Mouse (Mus musculus) ovary, postnatal 10 days (tissue): ENCODE results near the gene Mapkap1.

Experiments used
- DNase-seq: peaks from one replicate; pipeline ENCODE4 v3.0.0; 2022; ENCODE audit warnings: low spot score

The Mapkap1 gene

DNA sequence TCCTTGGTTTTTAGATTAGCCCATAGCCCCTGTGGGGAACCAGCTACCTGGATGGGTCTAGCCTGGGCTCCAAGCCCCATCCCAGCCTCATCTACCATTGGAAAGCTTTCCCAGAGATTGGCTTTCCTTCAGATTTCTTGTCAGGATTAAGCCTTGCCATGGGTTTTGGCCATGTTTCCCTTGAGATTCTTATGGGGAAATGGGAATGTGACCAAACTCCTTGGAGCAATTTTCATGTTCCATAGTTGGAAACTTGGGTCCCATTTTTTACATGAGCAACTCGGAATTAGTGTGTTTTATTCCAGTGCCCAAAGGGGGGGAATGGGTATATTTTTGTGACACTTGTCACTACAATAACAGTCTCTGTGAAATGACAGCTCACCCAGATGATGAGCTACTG lies 125.8 kb downstream of the Mapkap1 start:
- no peak for DNase-seq

DNA sequence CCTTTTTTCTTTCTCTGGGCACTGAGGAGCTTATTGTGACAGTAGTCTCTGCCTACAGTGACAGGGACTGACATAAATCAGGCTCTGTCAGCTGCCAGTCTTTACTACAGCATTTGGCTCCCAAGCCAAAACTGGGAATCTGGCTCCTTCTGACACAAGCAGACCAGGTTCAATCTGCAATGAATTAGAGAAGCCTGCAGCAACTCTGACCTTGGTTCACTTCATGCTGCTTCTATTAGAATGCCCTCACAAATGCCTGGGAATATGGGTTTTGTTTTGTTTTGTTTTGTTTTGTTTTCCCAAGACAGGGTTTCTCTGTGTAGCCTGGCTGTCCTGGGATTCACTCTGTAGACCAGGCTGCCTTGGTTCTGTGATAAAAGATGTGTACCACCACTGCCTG lies 126.7 kb downstream of the Mapkap1 start:
- DNase-seq: no peak

DNA sequence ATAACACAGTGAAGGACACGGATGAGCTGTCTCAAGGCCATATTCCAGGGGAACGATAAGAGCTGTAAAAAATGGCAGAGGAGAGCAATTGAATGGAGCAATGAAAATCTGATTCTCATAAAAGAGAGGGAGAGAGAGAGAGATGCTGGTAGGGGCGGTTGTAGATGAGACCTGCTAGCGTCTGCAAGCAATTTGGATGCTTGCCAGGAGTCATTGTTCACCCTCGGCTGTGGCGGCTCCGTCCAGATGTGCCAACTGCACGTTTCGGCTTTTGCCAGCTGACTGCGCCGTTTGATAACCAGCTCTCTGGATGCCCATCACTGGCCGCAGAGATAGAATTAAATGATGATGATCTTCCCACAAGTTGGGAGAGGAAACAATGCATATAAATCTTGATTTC lies 128.4 kb downstream of the Mapkap1 start:
- no peak for DNase-seq

DNA sequence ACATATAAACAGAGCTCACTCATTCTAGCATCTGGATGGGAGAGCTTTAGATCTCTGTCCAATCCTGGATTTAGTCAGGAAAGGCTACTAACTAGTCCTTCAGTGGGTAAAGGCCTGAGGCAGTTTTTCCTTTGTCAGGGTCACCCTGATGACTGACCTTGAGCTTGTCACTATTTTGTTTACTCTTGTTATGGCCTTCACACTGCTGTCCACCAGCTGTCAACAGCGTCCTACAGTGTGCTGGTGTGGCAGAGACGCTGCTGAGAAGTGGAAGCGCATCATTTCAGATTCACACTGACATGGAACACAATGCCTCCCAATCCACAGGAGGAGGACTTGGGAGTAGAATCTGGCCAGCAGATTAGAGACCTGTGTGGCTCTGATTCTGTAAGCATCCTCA lies 130.8 kb downstream of the Mapkap1 start:
- no peak for DNase-seq

DNA sequence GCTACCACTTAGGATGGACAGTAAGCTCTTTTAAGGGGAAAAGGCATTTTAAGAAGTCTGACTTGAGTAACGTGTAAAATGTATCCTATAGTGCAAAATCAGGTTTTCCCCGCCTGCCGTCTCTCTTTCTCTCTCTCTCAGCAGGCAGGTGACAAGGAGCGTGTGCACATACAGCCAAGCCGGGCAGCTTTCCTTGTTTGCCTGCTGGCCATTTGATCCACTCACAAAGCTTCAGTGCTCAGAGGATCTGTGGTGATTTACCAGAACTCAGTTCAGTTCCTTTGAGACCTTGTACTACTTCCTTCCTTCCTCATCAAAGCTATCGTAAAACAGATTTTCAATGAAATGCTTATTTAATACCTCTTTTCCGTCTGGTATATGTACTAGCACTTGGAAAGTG lies 137.0 kb downstream of the Mapkap1 start:
- DNase-seq: no peak

DNA sequence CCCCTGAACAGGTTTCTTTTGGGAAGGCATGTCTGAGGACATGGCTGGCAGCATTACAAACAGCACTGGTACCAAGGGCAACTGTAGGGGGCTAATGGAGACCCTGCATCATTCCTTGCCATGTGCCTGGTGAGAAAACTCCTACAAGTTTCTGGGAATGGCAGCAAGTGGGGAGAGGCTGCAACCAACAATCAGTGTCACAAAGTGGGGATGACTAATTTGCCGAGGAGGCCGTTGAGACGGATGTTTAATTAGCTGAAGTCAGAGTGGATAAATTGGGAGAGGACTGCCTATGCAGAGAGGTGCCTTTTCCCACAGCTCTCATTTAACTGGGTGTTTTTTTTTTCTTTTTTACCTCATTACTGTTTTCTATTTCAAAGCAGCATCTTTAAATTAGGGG lies 137.4 kb downstream of the Mapkap1 start:
- no peak for DNase-seq

DNA sequence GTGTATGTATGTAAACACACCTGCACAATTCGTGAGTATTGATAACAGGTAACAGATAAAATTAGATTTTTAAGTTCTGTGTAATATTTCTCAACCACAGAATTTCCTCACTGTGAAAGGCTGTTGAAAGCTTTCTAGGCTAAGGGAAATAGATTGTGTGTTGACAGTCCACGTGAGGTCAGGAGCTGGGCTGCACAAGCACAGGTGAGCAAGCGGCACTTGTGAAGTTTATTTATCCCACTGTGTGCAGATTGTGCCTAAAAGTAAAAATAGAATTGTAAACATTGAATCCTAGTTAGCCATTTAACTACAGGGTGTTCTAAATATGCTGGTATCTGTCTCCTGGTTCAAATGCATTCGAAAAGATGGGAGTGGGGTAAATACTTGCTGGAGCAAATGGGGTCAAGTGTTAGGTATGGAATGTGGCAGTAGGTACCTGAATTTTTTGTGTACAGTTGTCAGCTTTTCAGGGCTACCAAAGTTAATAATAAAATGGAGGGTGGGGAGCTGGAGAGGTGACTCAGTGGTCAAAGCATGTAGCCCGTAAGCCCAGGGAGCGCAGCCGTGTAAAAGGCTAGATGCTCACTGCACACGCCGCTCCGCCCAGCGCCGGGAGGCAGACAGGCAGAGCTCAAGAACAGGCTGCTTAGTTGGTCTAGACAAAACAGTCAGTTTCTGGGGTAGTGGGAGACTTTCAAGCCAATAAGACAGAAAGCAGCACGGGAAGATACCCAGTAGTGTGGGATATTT lies 138.2 kb downstream of the Mapkap1 start:
- DNase-seq: no peak

DNA sequence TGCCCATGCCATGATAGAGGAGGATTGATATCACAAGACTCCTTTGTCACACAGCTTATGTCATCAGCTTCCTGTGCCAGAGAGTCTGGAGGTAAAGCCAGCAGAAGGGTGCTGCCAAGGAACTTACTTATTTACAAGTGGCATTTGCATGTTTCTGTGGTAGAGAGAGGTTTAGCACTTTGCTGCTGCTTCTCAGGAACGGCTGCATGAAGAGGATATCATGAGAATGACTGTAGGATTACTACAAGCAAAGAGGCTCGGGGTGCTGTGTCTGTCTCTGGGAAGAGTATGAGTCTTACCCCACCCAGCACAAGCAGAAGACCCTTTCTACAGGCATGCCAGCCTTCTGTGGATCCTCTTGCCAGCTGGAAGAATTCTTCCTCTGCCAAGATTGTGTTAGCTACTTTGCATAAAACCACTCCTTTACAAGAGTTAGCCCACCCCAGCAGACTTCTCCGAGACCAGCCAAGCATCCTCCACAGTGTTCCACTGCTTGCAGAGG lies 139.7 kb downstream of the Mapkap1 start:
- no peak for DNase-seq

DNA sequence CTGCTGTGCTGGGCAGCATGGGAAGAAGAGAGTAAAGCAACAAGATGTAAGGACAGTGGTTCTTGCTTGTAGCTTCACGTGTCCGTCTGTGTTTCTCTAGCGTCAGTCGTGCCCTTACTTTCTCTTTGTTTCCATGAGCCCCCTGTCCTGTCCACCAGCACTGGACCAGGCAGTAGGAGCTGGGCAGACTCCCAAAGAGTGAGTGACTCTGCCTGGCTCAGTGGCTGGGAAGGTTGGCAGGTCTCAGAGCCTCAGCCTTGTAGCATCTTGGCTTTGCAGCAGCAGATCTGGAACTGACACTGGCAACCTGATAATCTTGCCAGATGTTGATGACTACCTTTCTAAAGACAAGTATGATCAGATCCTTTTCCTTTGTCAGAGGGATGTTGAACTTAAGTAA lies 140.9 kb downstream of the Mapkap1 start:
- DNase-seq: no peak

DNA sequence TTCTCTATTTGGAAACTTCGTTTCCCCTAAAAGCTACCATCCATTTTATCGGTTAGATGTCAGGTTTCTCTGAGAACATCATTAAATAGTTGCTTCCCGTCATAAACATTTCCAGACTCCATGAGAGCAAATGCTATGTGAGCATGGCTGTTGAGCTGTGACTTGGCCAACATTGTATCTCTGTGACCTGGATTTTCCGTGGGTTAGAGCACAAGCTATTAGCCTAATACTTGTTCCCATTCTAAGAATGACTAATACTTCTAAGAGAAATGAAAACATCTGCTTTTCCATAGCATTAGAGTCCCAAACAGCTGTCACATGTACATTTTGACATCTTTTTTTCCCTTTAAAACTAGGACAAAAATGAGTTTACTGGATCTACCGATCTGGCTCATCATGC lies 142.4 kb downstream of the Mapkap1 start:
- DNase-seq: no peak

DNA sequence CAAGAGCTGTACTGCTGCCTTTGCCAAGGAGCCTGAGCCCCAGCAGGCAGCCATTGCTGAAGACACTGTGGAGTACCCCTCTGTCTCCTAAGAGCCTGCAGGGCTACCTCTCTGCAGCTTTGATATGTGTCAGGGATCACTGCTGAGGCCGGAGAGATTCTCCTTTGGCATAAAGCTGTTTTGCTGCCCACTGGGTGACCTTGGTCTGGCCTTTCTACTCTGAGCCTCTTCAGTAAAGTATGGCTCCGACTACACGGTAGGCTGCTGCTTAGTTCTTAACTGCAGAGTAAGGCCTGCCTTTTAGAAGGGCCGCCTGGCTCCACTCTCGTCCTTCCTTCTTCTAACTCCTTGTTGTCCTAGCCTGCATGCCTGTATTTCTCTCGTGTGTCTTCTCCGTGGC lies 142.9 kb downstream of the Mapkap1 start:
- DNase-seq: no peak

DNA sequence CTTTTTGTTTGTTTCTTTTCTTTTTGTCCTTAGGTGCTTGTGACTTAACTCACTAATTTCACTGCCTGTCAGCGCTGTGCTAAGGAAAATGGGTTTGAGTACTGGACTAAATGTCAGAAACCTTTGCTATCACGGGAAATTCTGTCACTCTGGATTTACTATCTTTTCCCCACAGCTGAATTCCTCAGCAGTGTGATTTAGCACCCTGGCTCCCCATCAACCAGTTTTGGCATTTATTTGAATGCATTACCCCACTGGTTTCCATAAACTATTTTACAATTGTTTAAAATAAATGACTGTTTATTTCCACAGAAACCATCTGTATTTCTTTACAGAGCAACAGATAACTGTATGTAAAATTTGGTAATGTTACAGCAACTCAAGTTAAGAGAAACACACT lies 146.2 kb downstream of the Mapkap1 start:
- no peak for DNase-seq

DNA sequence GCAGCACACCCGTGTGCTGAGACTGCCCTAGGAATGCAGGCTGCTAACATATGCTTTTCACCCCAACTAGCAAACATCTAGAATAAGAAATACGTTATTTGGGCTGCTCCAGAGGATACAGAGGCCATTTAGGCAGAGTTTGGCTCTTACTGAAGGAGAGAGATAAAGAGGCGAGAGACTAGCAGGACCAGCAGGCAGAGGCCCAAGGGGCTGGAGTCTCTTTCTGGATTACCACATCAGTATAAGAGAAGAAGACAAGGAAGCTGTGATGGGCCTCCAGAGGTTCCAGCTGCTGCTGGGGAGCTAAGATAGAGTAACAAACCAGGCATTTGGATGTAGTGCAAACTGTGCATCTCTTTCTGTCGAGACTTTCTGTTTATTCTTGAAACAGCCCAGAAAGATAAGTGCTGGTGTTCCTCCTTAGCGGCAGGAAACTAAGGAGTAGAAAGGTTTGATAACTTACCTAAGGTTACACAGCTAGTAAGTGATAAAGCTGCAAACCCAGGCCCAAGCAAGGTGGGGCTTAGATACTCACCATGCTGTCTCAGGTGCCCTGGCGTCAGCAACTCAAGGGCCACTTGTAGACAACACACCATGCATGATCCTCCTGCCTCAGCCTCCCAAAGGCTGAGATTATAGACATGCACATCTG lies 147.1 kb downstream of the Mapkap1 start:
- no peak for DNase-seq

DNA sequence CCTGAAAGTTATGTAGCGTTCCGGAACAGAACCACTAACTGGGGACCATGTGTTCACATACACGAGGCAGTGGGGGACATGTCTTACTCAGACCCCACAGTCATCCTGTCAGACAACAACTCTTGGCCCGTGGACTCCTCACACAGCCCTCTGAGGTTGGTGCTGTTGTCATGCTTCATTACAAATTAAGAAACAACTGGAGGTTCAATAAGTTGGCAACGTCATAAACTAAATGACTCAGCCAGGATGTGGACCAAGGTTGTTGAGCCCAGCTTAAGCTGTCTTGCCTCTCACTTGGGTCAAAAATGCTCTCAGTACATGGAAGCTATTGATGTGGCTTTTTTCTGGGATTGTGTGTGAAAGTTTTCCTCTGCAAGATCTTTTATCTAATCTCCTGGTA lies 153.6 kb downstream of the Mapkap1 start:
- DNase-seq: no peak

DNA sequence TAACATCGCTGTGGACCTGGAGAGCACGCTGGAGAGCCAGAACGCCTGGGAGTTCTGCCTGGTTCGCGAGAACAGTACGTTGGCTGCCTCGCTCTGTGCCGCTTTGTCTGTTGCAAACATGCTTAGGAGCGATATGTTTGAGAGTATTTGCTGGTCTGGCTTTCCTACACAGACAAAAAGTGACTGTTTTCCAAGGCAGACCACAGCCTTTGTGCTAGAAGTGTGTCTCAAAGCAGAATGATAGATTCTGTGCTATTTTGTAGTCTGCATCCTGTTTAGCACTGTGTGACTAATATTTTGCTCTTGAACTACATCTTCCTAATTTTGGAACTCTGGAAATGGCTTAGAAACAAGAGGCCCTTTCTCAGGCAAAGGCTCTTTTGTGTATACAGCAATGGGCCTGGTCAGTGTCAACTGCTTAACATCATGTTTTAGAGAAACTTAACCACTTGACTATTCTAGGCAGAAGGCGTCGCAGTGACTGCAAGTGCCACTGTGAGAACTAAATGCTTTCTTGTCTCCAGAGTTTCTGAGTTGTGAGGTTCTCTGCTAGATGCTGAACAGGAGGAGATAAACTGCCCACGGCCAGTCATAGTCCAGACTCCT lies 156.6 kb downstream of the Mapkap1 start:
- DNase-seq: no peak

DNA sequence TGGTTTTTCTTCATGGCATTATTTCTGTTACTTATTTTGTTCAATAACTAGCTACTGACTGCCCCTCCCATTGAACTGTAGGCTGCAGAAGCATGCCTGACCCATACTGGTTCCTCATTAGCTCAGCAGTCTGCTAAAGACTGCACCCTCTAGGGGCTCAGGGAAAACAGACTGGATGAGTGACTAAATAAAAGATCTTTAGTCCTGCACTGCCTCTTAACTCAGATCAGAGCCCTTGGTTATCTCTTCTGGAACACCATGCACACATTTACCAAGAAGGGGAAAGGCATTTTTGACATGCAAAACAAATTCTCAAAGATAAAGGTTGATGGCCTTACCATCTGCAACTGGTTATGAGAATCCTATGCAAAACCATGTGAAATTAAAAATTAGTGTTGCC lies 157.3 kb downstream of the Mapkap1 start:
- DNase-seq: no peak

DNA sequence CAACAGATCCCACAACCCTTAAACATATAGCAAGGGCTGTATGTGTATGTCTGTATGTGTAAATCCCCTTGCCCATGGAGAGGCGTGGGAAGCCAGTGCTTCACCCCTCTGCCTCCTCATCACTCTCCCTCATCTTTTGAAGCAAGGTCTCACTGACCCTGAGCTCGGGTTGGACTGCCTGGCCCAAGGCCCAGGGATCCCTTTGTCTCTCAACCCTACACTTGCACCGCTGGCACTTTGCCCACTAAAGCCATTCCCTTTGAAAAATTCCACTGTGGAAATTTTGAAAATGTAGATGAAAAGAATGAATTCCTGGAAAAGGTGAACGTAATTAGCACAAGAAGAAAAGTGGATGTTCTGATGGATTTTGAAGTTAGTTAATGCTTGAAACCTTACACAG lies 159.6 kb downstream of the Mapkap1 start:
- DNase-seq: no peak

DNA sequence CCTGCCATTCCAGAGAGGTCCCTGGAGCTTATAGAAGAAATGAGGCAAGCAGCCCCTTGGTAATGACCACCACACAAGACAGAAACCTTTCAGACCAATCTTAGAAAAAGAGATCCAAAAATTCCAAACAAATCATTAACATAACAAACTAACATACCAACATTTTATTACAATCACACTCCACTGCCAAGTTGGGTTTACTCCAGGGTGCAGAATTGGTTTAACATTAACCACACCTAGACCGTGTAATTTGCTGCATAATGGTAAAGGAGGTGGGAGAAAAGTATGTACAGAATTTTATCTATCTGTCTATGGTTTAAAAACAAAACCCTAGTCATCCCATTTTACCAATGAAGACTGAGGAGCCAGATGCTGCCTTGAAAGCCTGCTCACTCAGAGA lies 160.0 kb downstream of the Mapkap1 start:
- no peak for DNase-seq

DNA sequence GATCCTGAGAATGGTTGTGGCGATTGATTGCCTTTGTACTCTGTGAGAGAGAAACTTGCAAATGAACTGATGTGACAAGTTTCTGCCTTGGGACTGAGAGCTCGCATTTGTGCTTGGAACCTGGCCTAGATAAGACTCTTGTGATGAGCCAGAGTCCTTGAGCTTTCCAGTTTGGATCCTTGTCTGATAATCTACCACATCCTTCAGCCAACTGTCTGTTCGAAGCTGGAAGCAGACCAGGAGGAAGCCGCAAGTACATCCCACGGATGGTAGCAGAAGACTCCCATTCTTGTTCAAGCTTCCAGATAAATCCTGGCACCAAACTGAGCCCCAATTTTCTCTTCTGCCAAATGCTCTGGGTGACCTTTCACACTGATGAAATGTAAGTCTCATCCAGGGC lies 162.6 kb downstream of the Mapkap1 start:
- DNase-seq: no peak

DNA sequence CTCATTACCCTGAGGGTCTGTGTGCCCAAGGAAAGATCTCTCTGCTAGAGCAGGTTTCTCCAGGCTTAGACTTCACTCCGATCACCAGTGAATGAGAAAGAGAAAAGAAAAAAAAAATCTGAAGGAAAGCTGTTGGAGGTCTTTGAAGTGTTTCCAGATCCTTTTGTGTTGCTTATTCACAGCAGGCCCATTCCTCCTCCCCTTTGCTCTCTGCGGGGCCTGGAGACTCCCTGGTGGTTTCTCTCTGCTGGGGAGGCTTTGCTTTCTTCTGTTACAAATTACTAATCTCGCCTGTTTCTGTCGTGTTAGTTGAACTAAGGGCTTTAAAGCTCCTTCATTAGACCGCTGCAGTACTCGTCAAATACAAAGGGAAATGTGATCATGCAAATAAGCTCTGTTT lies 163.8 kb downstream of the Mapkap1 start:
- no peak for DNase-seq

DNA sequence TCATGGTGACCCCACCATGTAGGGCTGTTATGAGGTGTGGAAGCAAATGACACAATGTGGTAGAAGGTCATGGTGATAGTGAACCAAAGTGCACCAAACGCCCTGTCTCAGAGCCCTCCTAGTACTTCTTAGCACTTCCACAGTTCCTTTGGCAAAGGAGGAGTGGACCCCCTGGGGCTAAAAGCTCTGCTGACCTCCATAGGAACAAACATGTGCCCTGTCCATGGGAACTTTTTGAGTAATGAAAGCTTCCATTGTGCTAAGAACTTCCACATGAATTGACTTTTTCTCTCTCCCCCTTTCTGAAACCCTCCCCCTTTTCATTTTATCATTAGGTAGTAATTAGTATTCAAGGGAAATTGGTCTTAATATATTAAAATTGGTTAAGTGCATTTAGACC lies 164.5 kb downstream of the Mapkap1 start:
- DNase-seq: no peak

DNA sequence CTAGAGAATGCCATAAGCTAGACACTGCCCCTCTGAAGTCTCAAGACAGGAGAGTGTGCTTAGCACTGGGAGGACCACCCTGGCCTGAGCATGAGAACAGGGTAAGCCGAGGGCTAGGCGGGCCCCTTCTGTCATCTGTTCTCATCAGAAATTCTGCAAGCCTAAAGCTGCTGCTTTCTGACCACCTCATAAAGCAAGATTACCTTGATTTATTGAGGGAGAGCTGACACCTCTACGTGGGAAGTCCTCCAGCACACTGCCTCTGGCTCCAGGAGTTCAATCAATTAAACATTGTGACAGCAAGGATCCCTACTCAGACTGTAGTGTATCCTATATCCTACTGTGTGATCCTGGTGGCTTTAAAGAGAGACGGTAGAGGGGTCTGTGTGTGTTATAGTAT lies 166.5 kb downstream of the Mapkap1 start:
- no peak for DNase-seq

DNA sequence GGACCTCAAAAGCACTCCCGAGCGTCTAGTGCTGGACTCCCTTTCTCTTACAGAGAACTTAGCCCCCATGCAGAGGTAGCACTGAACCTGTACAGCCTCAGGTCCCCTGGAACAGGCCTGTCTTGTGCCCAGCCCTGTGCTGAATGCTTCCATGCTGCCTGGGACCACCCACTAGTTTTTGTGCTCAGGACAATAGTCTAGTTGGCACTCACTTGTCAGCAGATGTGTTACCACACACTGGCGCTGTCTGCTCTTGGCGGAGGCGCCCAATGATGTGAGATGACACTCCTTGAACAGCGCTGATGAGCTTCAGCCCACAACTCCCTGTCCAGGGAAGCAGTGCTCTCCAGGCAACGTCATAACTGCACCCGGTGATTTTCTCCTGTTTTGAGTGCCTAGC lies 182.0 kb downstream of the Mapkap1 start:
- DNase-seq: no peak
